27 mouse cellular contexts compared by ENCODE assay signal in the genomic region with DNA sequence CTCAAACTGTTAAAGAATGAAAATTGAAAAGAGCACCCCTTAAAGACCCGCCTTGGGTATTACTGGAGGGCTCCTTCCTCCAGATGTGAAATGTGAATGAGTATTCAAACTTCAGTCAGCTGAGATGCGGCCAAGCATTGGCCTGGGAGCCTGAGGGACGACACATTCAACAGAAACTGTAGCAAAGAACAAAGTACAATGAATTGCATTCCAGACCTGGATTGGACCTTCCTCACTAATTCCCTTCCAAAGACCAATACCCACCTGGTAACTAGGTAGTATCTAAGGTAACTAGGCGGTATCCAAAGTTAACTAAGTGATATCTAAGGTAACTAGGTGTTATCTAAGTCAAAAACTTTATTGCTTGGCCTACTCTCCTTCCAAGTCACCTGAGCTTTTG.
DNase-seq lines count a peak whose midpoint lies in the region; TF ChIP-seq lines count a peak whose summit lies in the region.
"Had no signal": no experiment of that assay in that cellular context is flagged by ENCODE, and none has a peak within 500 bp of the region (broad histone marks: within the 10 kb centered on the region; RNA-seq: fewer than 3 reads in every experiment).

No protein-coding gene starts in this region.

- H3K27ac ChIP-seq in liver, adult 2 months (replicated peaks; ENCODE audit: insufficient read depth, low read depth, low read length), result peak overlapping the region; percentile 69
- H3K27ac ChIP-seq: embryonic facial prominence, embryonic 10.5 days; embryonic facial prominence, embryonic 13.5 days; forebrain, embryonic 12.5 days; forebrain, embryonic 15.5 days; heart, embryonic 10.5 days; heart, embryonic 13.5 days; hindbrain, embryonic 13.5 days had no signal

- TF ChIP-seq POLR2A in liver, adult 2 months (IDR thresholded peaks at IDR 0.05; ENCODE audit: extremely low read depth, insufficient read depth, low read length), result no peak

- peaks cover 14% of the 10 kb centered on the region for H3K36me3 ChIP-seq in liver, adult 2 months (ENCODE audit: control insufficient read depth, insufficient read depth, low read length)
- H3K36me3 ChIP-seq: embryonic facial prominence, embryonic 10.5 days; embryonic facial prominence, embryonic 13.5 days; forebrain, embryonic 12.5 days; forebrain, embryonic 15.5 days; heart, embryonic 10.5 days; heart, embryonic 13.5 days; hindbrain, embryonic 13.5 days had no signal

- H3K79me2 ChIP-seq in liver, adult 2 months (ENCODE audit: control insufficient read depth, insufficient read depth, low read length), result peaks cover 40% of the 10 kb centered on the region

- peaks cover 40% of the 10 kb centered on the region for H3K4me1 ChIP-seq in liver, adult 2 months (ENCODE audit: control insufficient read depth, insufficient read depth, low read length)
- H3K4me1 ChIP-seq: embryonic facial prominence, embryonic 10.5 days; embryonic facial prominence, embryonic 13.5 days; forebrain, embryonic 12.5 days; forebrain, embryonic 15.5 days; heart, embryonic 10.5 days; heart, embryonic 13.5 days; hindbrain, embryonic 13.5 days had no signal

- no peak overlapping the region for H3K4me3 ChIP-seq in liver, adult 2 months (ENCODE audit: insufficient read depth, low read depth, low read length)
- H3K4me3 ChIP-seq: embryonic facial prominence, embryonic 10.5 days; embryonic facial prominence, embryonic 13.5 days; erythroblast, embryonic 14.5 days; forebrain, embryonic 12.5 days; forebrain, embryonic 15.5 days; heart, embryonic 10.5 days; heart, embryonic 13.5 days; hindbrain, embryonic 13.5 days had no signal

- WGBS in liver, adult 2 months, result 43% methylated on average over 4 of the region's 4 CpGs

- H3K27me3 ChIP-seq in liver, adult 2 months (ENCODE audit: control insufficient read depth, insufficient read depth, low read length), result no peaks in the 10 kb centered on the region
- H3K27me3 ChIP-seq: embryonic facial prominence, embryonic 13.5 days; forebrain, embryonic 15.5 days; heart, embryonic 13.5 days had no signal

- H3K9ac ChIP-seq in liver, adult 2 months (ENCODE audit: low read depth, low read length), result no peak overlapping the region
- H3K9ac ChIP-seq: embryonic facial prominence, embryonic 13.5 days; forebrain, embryonic 12.5 days; forebrain, embryonic 15.5 days; heart, embryonic 13.5 days; hindbrain, embryonic 13.5 days had no signal

- DNase-seq in heart, adult 11 months, result peak; percentile 49
- no peak for DNase-seq in heart, adult 9 months (ENCODE audit: low spot score in 2 of 2)
- peak; percentile 57 for DNase-seq in kidney, adult 9 months
- no peak for DNase-seq in kidney, postnatal 4 days
- peak; percentile 82 for DNase-seq in liver, adult 2 months (ENCODE audit: extremely low read depth, low read depth, low spot score)
- DNase-seq in liver, result no peak
- peak; percentile 26 for DNase-seq in induced T-regulatory cell, adult 2 months (ENCODE audit: low read depth)
- no peak for DNase-seq in MN1 (ENCODE audit: low spot score)
- DNase-seq: adrenal gland, adult 8-10 months; adrenal gland, postnatal 25 days; cerebellum, adult 11-12 months; cerebellum, adult 8-10 months; cerebellum, postnatal 10 days; embryo, embryonic 11 days; gastrocnemius, postnatal 10 days; gastrocnemius, postnatal 36 days; heart, adult 18-20 months; heart, postnatal 14 days; heart, postnatal 4 days had no signal

- TF ChIP-seq CTCF in liver, adult 2 months (IDR thresholded peaks at IDR 0.05; ENCODE audit: low read depth, low read length), result no peak

Comparison
In these comparisons a context has a peak if more than half of its experiments do, and no peak if none do; other contexts are left out.
1. DNase-seq: peak in heart, adult 11 months (single experiment), kidney, adult 9 months (single experiment), liver, adult 2 months (single experiment) and induced T-regulatory cell, adult 2 months (single experiment); none in heart, adult 9 months (0 of 2), kidney, postnatal 4 days (0 of 2), liver (single experiment) and MN1 (single experiment).